Mouse (Mus musculus) heart, postnatal 36 days (tissue): ENCODE measurements at regions not wholly inside any gene's neighbourhood (a gene's known extent, or its start where the extent isn't known, plus 50 kb on each side); places are given as distances from the start of the nearest gene placed in this dataset.

ENCODE experiments used
- DNase-seq, 2 experiments: peaks; one replicate each; pipeline ENCODE4 v3.0.0; 2021 to 2022
- intact Hi-C: fragments of 180-260 bp; cut with DNase I; formaldehyde crosslinking; loops from one replicate; pipeline ENCODE4 v1.15.1; 2025

DNA sequence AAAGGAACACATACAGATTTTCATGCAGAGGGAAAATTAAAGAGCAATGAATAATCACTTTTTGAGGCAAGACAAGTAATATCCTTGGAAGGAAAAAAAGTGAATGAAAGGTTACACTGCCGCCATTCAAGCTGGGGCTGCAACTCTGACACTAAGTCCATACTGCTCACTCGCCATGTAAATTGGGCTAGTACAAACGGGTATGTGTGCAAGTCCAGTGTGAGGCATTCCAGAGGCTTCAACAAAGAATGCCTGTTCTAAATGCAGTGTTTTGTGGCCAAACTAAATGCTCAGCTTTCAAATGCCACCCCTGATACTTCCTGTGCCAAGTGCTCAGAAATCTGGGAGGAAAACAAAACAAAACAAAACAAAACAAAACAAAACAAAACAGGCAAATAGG, 897.5 kb downstream of the Galc start:
- intact Hi-C loops = no loop called here
- no peak for DNase-seq

DNA sequence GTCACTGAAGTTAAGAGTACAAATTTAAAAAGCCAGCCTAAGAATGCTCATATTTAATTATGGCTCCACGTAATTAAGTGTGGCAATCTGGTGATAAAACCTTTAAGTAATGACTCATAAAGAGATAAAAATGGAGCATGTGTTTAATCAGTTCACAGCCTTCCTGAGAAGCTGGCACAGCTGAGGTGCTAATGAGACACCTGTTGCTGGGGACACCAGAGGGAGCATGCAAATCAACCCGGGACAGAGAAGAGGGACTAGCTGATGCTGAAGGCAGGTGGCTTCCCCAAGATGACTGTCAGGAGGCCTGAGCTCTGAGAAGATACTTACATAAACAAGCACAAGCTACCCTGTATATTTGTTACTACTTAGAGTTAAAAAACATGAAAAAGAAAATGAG, 898.6 kb downstream of the Galc start:
- intact Hi-C loops = no loop called here
- no peak for DNase-seq

DNA sequence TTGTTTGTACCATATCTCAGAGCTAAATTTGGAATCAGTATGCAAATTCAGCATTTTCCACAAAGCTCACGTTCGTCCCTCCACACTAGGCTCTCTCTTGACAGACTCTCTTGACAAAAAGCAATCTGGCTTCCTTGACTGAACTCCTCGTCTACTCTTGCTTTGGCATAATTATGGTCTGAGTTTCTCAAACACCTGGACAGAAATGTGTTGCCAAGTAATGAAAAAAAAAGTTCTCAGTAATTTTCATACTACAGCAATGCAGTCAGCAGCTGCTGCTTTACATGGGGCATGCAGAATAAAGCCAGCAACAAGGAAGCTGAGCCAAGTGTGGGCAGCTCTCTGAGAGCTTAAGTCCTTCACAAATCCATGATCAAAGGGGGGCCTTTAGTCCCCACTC, 932.7 kb downstream of the Galc start:
- DNase-seq = no peak
- intact Hi-C loops = no loop called here

DNA sequence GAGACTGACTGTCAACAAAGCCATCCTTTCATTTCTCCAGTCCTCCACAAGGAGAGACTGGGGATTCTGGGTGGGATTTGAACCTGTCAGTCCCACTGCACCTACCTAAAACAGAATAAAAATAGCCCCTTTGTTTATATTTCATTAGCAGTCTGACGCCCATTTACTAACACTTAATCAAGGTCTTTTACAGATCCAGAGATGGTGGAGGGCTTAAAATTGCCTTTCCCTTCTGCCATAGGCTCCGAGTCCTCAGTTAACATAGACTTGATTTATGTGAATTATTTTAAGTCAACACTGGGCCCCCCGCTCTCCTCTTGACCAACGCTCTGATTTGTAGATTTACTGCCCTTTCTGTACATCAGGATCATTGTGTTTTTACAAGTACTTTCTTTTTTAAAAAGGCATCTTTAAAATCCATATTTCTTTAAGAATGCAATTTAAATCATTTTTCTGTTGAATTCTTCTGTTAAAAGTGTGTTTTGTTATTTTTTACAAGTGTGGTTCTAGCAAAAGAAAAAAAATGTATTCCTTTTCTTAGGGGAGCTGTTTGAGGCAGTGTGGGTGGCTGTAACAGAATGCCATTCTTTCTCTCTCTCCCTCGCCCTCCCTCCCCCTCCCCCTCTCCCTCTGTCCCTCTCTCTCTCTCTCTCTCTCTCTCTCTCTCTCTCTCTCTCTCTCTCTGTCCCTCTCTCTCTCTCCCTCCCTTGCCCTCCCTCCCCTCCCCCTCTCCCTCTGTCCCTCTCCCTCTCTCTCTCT, 946.8 kb downstream of the Galc start:
- DNase-seq = no peak
- intact Hi-C loops = no loop called here

DNA sequence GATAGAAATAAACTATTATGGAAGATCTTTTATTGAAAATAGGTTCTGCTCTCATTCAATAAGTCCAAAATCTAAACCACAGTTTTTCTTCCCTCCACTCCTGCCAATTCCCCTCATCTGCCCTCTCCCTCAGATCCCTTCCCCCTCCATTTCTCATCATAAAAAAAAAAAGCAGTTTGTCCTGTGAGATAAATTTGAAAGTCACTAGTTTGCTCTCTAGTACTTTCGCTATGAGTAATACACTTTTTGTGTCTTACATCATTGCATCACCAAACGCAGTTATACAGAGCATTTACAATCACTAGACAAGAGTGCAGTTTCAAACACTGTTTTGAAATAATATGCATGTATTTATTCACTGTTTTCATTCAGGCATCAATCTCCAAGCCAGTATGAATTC, 980.5 kb downstream of the Galc start:
- intact Hi-C loops = no loop called here
- no peak for DNase-seq

DNA sequence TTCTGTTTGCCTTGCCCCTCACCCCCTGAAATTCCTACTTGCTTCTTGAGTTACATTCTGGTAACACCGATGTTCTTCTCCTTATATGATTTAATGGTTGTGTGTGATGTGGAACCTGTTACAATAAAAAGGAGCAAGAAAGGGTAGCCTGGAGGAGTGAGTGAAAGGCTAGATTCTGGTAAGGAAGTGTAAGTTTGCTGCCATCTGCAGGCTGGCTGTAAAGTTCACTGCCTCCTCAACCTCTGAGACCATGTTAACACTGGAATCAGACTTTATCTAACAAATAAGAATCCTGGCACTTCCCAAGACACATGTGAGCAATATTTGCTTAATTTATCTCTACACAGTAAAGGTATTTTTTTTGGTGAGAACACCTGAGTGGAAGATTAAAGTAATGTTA, 980.9 kb downstream of the Galc start:
- DNase-seq = no peak
- intact Hi-C loops = no loop called here
